Mouse (Mus musculus): ENCODE data around the gene Pcgf6.
"Not testable (repeated sequence)": the region's sequence is repeated elsewhere in the genome, so short reads cannot be mapped to it uniquely, and the experiment has no call there.

Gene Pcgf6

GRCm38 (mm10) chr19:46998953-46999352 is 51.8 kb downstream of the Pcgf6 start:
- DNase-seq (ENCODE audit: low read depth, low spot score) = no peak

- DNase-seq (ENCODE audit: low read depth, low spot score) = peak; percentile 78
These were observed 52.4 kb downstream of the Pcgf6 start for GRCm38 (mm10) chr19:46998168-46998870.

GRCm38 (mm10) chr19:46996095-46996494 is 54.6 kb downstream of the Pcgf6 start:
- DNase-seq (ENCODE audit: low read depth, low spot score) = peak; percentile 80

- DNase-seq (ENCODE audit: low read depth, low spot score) = not testable (repeated sequence)
These were observed 58.4 kb downstream of the Pcgf6 start for GRCm38 (mm10) chr19:46992329-46992728.

- peak; percentile 92 for DNase-seq (ENCODE audit: low read depth, low spot score)
These were observed 59.6 kb downstream of the Pcgf6 start for GRCm38 (mm10) chr19:46991145-46991544.

- DNase-seq (ENCODE audit: low read depth, low spot score) = peak; percentile 66
These were observed 60.1 kb downstream of the Pcgf6 start for GRCm38 (mm10) chr19:46990625-46991024.

GRCm38 (mm10) chr19:46990153-46990518 is 60.6 kb downstream of the Pcgf6 start:
- no peak for DNase-seq (ENCODE audit: low read depth, low spot score)

GRCm38 (mm10) chr19:46989479-46990152 is 61.1 kb downstream of the Pcgf6 start:
- DNase-seq (ENCODE audit: low read depth, low spot score) = no peak

- no peak for DNase-seq (ENCODE audit: low read depth, low spot score)
These were observed 62.2 kb downstream of the Pcgf6 start for GRCm38 (mm10) chr19:46988231-46989087.

GRCm38 (mm10) chr19:46987646-46988045 is 63.1 kb downstream of the Pcgf6 start:
- DNase-seq (ENCODE audit: low read depth, low spot score) = peak; percentile 39

- DNase-seq (ENCODE audit: low read depth, low spot score) = no peak
These were observed 65.7 kb downstream of the Pcgf6 start for GRCm38 (mm10) chr19:46984726-46985622.

GRCm38 (mm10) chr19:46983966-46984380 is 66.7 kb downstream of the Pcgf6 start:
- no peak for DNase-seq (ENCODE audit: low read depth, low spot score)

Measured in brain, adult 2 months (tissue).